Mouse (Mus musculus) heart, adult 18-20 months (tissue): Measurements from ENCODE around the gene Pde1c. TPM values are rescaled to one million over a fixed set of nuclear protein-coding genes. Genes with fewer than 3 reads are reported as not detected.

Experiments used
- DNase-seq, 2 experiments: peaks; one replicate each; pipeline ENCODE4 v3.0.0; 2021 to 2022; ENCODE audit warnings: mixed read lengths in 1 of 2
- microRNA-seq, 2 experiments: library from miRNA; unstranded; fragments of <30 nt; microRNA quantifications; one replicate each; pipeline ENCODE4 v1.2.0; 2022
- total RNA-seq, 2 experiments: library from RNA; stranded (reverse); gene quantifications; 2 replicates each; pipeline ENCODE4 v1.2.3; 2021

The Pde1c gene
- total RNA-seq, 2 experiments from 2014 or later: 74.3 to 85.4 TPM

DNA sequence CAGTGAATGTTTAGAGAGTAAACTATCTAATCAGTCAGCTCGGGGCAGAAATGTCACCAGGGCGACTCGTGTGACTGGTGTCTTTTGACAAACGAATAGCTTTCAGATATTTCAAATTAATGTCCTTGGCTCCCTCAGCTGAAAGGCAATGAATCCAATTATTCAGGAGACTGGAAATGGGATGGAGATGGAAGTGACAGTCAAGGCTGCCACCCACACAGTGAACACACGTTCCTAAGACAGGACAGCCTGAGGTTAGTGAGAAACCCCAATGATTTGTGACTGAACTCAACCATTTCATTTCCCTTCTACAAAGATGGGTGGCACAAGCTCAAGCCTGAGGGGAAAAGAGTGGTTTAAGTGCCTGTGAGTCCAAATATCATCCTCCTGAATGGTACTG, 470.5 kb downstream of the Pde1c start:
- DNase-seq: no peak

DNA sequence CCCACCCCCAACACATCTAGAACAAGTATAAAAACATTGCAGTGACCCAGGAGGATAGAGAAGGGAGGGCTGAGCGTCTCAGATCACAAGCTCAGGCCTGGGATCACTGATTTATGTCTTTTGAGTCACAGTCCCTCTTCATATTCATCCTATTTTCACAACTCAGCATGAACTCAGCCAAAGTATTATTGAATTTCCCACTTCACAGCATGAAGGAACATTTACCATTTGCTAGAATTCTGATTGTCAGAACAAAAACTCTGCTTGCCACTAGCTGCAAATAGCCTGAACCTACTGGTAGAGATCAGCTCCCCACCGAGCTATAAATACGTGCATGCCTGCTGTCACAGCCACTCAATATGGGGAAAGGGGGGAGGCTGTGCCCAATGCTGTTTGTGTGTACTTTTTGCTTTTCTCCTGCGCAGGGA, 492.5 kb downstream of the Pde1c start:
- peak; percentile 6 to 19 for DNase-seq

DNA sequence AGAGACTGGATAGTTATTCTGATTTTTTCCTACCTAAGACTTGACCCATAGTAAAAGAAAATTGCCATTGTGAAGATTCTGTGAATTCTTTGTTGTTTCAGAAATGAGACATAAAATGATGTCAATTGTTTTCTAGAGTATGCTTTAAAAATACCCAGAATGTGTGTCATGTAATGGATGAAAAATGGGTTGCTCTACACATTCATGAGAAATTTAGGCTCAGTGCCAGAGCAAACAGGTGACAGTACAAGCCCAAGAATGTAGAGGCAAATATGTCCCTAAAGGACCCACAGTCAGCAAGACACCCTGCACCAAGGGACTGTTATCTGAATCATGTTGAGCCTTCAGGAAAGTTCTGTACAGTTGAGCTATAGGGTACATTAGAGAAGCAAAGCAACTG, 500.4 kb downstream of the Pde1c start:
- DNase-seq: no peak

DNA sequence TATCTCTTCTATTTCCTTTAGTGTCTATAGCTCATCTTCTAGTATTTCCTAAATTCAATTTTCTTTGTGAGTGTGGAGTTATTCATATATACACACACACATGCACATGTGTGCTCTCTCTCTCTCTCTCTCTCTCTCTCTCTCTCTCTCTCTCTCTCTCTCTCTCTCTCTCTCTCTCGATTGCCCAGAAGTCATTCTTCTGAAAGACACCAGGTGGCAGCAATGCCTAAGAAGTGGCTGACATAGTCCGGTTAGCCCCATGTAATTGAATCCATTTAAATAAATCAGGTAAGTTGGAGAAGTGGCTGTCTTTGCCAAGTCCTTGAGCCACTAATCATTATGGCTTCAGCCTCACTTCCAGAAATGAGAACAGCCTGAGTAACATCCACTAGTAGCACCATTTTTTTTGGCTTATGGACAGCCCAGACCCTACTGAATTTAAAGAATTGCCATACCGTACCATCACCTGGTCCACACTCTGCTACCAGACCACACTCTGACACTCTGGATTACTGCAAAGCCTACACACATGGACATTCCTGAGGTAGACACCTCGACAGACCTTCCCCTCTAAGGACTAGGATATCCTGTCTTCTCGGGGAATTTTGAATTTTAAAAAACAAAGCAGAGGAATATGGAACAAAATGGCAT, 502.1 kb downstream of the Pde1c start:
- DNase-seq: peak; percentile 29 to 55

DNA sequence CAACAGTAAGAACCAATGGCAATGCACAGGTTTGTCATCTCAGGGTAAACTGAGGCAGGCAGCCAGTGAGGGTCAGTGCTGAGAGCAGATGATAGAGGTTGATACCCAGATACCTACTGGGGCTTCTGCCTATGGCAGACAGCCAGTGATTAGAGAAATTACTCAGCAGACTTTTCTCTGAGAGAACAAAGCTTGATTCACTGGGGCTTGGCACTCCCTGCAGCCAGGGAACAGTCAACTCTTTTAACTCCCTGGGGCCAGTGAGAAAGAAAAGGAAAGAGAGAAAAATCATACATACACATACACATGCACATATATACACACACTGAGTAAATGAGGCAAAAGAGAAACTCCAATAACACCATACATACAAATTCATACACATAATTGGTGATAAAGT, 505.2 kb downstream of the Pde1c start:
- DNase-seq: no peak

DNA sequence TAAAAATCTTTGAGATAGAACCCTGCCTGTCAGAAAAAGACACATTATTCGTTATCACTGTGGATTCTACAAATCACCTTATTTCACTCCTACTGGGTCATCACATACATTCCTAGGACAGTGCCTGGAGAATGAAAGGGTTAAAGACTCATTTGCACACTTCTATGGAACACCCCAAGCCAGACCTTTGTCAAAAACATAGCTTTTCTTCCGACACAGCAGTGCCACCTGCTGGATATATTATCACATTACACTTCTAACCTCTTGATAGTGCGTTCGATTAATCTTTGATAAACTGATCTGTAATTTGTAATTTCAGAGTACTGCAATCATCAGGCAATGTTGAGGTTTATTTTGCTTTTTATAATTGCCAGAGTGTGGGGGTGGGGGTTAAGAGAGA, 519.8 kb downstream of the Pde1c start:
- peak in 1 of 2 experiments; percentile 39 for DNase-seq

DNA sequence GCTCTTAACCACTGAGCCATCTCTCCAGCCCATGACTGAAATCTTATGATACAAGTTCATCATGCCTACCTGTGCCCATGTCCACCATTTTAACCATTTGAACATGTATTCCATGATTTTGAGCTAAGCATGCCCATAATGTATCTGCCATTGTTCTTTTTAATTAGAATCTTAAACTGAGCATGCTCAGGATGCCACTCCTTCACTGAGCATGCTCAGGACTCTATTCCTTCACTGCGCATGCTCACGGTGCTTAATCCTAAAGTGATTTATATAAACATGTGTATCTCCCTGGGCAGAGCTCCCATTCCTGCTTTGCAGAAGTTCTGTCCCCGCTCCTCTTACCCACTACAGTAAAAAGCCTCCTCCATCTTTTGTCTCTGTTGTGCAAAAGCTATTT, 520.3 kb downstream of the Pde1c start:
- no peak for DNase-seq

DNA sequence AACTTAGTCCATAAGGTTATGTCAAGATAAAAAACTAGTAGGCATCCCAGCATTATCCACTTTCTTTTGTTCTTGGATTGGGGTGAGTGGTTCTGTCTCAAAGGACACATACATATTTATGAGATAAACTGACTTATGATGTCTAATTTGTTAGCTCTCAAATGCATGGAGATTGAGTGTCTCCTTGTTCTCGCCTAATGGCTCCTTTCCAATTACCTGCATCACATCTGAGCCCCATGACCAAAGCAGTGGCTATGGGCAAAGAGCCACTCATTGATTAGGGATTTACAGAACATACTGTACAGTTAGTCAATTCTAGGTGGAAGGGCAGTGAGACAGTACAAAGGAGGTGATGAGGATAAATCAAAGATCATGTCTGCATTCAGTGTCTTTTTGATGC, 524.2 kb downstream of the Pde1c start:
- DNase-seq: no peak

DNA sequence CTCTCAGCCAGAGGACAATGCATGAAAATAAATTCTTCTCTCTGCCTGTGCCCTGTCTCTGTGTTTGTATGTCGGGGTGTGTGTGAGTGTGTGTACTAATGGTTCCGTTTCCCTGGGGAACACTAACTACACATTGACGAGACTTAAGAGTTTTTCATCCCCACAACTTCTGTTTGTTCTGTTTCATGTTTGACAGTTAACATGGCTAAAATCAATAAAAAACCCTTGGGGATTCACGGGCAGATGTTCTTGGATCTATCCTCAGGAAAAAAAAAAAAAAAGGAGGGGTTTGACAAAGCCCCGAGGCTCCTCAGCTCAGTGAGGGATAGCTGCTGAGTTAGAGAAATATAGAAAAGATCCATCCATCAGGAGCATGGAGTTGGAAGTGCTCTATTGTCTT, 524.6 kb downstream of the Pde1c start:
- DNase-seq: no peak

DNA sequence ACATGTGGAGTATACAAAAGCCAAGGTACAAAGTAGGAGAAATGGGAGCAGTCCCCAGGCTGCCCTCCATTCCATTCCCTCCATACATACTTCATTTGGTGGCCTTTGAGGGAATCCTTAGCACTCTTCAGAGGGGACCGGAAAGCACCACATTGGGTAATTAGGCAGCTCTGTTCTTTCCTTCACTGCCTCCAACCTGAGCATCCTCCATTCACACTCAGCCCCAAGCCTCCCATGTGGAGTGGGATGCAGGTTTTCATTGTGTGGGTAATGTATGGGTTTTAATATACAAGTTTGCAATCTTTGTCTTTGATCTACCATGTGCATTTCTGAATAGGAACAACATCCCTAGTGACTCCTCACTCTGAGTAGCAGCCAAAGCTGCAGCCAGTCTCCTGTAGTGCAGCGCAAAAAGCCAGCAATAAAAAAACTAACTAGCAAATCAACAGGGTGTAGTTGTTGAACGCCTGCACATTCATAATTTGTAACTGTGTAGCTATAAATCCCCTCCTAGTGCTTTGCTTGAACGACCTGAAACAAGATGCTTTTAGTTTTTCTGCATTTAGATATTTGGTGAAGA, 529.3 kb downstream of the Pde1c start:
- no peak for DNase-seq

DNA sequence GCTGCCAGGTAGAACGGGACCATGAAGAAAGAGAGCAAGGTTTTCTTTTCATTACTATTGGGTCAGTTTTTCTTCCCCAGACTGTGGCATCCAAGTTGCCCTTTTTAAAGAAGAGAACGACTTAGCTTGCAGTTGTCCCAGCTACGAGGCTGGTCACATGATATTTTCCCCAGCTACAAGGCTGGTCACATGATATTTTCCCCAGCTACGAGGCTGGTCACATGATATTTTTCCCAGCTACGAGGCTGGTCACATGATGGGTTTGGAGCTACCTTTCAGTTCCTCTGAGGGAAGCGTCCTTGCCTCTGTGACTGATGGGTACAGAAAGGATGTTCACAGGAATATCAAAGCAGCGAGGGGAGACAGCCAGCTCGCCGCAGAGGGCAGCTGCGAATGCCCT, 533.8 kb downstream of the Pde1c start:
- no peak for DNase-seq

DNA sequence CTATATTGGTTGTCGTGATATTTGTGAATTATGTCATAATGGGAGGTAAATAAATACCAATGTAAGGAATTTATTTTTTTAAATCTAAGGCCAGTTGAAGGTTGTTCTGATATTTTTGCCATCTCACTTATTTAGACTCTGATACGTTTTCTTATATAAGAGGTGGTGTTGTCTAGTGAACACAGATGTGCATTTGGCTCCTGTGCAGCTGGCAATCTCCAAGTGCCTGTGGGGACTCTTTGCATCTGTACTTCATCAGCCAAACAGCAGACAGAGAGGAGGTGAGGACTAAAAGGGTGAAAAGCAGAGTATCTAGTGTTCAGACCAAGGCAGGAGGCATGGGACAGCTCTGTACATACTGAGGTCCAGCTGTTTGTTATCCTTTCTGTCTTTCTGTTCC, 536.7 kb downstream of the Pde1c start:
- peak; percentile 22 to 38 for DNase-seq

DNA sequence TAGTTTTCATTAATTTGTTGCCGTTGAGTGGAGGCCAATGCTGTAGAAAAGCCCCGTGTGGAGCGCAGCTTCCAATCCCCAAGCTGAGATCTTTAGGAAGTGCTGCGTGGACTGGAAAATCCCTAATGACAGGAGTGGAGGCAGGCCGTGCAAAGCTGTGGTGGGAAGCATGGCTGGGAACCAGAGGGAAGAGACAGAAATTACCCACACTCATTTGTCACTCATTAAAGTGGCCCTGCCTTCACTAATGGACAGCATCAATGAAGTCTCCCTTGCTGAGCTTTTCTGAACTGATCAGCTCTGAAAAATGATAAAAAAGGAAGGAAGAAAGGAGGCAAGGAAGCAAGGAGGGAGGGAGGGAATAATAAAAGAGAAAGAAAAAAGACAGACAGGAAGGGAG, 538.9 kb downstream of the Pde1c start:
- no peak for DNase-seq

DNA sequence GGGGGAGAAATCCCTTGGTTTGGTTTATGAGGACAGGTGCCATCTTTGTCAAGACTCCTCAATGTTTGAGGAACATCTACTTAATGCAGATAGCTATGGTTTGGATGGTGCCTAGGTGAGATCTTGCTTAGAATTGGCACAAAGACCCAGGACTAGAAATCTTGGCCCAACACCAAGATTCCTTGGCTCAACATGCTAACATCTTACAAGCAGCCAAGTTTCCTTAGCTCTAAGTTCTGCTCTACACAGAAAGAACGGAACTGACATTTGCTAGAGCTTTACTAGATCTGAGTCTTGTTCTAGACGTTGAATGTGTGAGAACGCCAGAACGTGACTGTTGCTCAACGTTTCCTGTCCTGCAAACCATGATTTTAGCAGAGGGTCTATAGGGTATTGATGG, 540.9 kb downstream of the Pde1c start:
- peak in 1 of 2 experiments; percentile 11 for DNase-seq

DNA sequence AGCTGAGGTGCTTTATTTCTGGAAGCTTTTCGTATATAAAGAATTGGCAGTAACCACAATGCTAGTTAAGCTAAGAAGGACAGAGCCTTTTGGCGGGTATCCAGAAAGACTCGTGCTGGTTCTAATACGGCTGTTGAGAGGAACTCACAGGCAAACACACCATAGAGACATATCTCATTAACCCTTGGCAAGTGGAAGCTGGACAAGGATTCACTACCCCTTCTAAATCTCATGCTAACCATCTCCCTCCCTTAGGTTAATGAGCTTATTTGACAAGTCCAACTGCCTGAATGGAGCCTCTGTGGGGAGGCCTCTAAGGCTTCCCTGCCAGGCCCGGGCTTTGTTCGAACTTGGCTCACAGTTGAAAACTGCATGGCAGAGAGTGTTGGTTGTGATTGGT, 541.6 kb downstream of the Pde1c start:
- DNase-seq: no peak

DNA sequence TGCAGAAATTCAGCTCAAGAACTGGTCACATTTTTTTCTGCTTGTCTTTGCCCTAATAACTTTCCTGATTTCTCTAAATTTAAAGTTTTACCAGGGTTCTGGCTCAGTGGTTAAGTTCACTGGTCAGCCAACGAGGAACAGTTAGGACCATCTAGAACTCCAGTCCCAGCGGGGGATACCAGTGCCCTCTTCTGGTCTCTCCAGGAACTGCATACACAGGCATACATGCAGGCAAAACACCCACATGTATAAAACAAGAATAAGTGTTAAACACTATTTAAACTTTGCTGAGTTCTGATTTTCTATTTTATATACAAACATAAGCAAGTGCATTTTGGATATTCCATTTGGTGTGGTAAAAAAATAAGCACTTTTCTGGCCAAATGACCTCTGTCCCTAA, 543.4 kb downstream of the Pde1c start:
- DNase-seq: no peak

Small RNAs within 50 kb of the gene (microRNA-seq; reads per million reads assigned to microRNA genes)
- gene Gm44413: 0 reads per million in 2 experiments

Other genes starting within 250 kb of the Pde1c start
- gene Lsm5, start 135.6 kb upstream of the Pde1c start, total RNA-seq: 10 to 100 TPM; 13.7 to 20.4 TPM
- 1 to 10 TPM; 4.9 to 7.6 TPM for gene Avl9, start 145.8 kb upstream of the Pde1c start, total RNA-seq
- 10 to 100 TPM; 33.2 to 37.3 TPM for gene Kbtbd2, start 228.7 kb upstream of the Pde1c start, total RNA-seq